Mouse (Mus musculus) lung, adult 2 months (tissue): ENCODE data around the gene Cacna1e.

Source experiments
- CTCF ChIP-seq: fragments of 200-500 bp; IDR thresholded peaks from 2 replicates; pipeline ENCODE4 v1.5.1; 2011; ENCODE audit warnings: mild to moderate bottlenecking, low read length, control low read depth; ENCODE audit not compliant: insufficient read depth
- POLR2A ChIP-seq: fragments of 200-500 bp; IDR thresholded peaks from 2 replicates; pipeline ENCODE4 v1.6.1; 2011; ENCODE audit warnings: low read depth, mild to moderate bottlenecking, control low read depth, low read length, borderline replicate concordance; ENCODE audit errors: extremely low read depth

GRCm38 (mm10) chr1:154705882-154706565 lies 178.3 kb downstream of the Cacna1e start:
- no peak for TF ChIP-seq CTCF
- no peak for TF ChIP-seq POLR2A
